Mouse (Mus musculus): ENCODE measurements around the gene Tnrc6c. TPM values are rescaled to one million over a fixed set of nuclear protein-coding genes. Genes with fewer than 3 reads are reported as not detected.

Gene Tnrc6c
- polyA plus RNA-seq, 1 experiment from 2014 or later = 8.1 TPM

DNA sequence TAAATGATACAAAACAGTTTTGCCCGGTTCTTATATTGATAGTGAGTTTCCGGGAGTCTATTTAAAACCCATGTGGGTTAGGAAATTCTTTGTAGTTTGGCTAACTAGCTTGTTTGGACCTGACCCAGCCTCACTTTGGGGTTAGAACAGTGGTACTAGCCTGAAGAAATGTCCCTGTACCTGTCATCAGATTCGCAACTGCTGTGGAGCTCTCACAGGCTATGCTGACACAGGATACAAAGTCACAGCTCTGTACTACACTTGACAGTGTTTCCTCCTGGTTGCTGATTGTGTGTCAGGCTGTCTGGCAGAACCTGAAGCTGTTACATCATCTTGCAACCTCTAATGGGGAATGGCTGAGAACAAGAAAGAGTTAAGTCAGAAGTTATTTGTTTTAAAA is 75.3 kb downstream of the Tnrc6c start:
- Histone ChIP-seq H3K36me3 (ENCODE audit: control insufficient read depth, insufficient read depth, low read length) (no peaks in the 10 kb centered on the region), H3K4me3 (ENCODE audit: low read depth, low read length) (no peak overlapping the region), H3K27ac (ENCODE audit: low read depth, low read length) (no peak overlapping the region), H3K9ac (ENCODE audit: low read depth, low read length) (no peak overlapping the region), H3K4me2 (no peak overlapping the region), H3K27me3 (ENCODE audit: control insufficient read depth, insufficient read depth, low read length) (no peaks in the 10 kb centered on the region), H3K4me1 (ENCODE audit: control insufficient read depth, insufficient read depth, low read length) (peaks cover 21% of the 10 kb centered on the region), H3K9me3 (replicated peaks; ENCODE audit: control insufficient read depth, low read length) (no peaks in the 10 kb centered on the region)
- no peak for ATAC-seq (replicated peaks; ENCODE audit: insufficient number of reproducible peaks, low FRiP score, low TSS enrichment)
- WGBS (ENCODE audit: insufficient replicate concordance) = 71% methylated on average over 3 of the region's 3 CpGs

DNA sequence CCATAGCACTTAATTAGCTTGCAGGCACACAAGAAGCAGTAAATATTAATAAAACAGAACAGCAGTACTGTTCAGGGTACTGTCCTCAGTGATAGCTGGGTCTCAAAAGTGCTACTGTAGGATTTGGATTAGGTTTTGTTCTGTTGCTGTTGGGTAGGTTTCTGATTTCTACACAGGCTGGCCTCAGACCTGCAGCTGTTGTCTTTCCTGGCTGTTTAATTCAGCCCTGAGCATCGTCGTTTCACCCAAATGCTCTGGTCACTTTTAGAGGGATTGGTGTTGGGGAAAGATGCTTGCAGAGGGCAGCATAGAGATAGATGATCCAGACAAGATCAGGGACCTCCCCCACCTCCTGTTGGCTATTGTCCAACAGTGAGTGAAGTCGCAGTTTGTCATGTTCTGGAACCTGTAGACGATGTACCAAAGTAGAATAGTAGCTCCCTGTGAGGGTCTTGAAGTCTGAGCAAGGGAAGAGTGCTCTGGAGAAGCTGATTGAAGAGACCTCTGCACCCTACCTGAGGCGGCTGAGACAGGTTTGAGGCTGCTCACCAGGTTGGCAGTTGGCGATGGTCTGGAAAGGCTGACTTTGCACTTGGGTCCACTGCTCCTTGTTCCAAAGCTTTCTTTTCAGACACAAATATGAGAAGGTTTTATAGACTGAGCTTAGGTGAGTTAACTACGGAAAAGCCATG is 75.9 kb downstream of the Tnrc6c start:
- H3K27me3 ChIP-seq (ENCODE audit: control insufficient read depth, insufficient read depth, low read length) = no peaks in the 10 kb centered on the region
- no peak overlapping the region for H3K27ac ChIP-seq (ENCODE audit: low read depth, low read length)
- no peak for ATAC-seq (replicated peaks; ENCODE audit: insufficient number of reproducible peaks, low FRiP score, low TSS enrichment)
- no peak overlapping the region for H3K9ac ChIP-seq (ENCODE audit: low read depth, low read length)
- no peaks in the 10 kb centered on the region for H3K9me3 ChIP-seq (replicated peaks; ENCODE audit: control insufficient read depth, low read length)
- H3K36me3 ChIP-seq (ENCODE audit: control insufficient read depth, insufficient read depth, low read length) = no peaks in the 10 kb centered on the region
- 76% methylated on average over 7 of the region's 7 CpGs for WGBS (ENCODE audit: insufficient replicate concordance)
- H3K4me2 ChIP-seq = no peak overlapping the region
- peaks cover 18% of the 10 kb centered on the region for H3K4me1 ChIP-seq (ENCODE audit: control insufficient read depth, insufficient read depth, low read length)
- H3K4me3 ChIP-seq (ENCODE audit: low read depth, low read length) = no peak overlapping the region

GRCm38 (mm10) chr11:117730490-117730838 is 76.4 kb downstream of the Tnrc6c start:
- Histone ChIP-seq H3K4me3 (ENCODE audit: low read depth, low read length) (no peak overlapping the region), H3K36me3 (ENCODE audit: control insufficient read depth, insufficient read depth, low read length) (no peaks in the 10 kb centered on the region), H3K27me3 (ENCODE audit: control insufficient read depth, insufficient read depth, low read length) (no peaks in the 10 kb centered on the region), H3K9me3 (replicated peaks; ENCODE audit: control insufficient read depth, low read length) (no peaks in the 10 kb centered on the region), H3K4me1 (ENCODE audit: control insufficient read depth, insufficient read depth, low read length) (peaks cover 18% of the 10 kb centered on the region), H3K9ac (ENCODE audit: low read depth, low read length) (no peak overlapping the region), H3K27ac (ENCODE audit: low read depth, low read length) (no peak overlapping the region), H3K4me2 (no peak overlapping the region)
- no peak for ATAC-seq (replicated peaks; ENCODE audit: insufficient number of reproducible peaks, low FRiP score, low TSS enrichment)
- 54% methylated on average over 4 of the region's 4 CpGs for WGBS (ENCODE audit: insufficient replicate concordance)

GRCm38 (mm10) chr11:117731470-117731869 is 77.4 kb downstream of the Tnrc6c start:
- H3K27me3 ChIP-seq (ENCODE audit: control insufficient read depth, insufficient read depth, low read length) = no peaks in the 10 kb centered on the region
- no peaks in the 10 kb centered on the region for H3K9me3 ChIP-seq (replicated peaks; ENCODE audit: control insufficient read depth, low read length)
- H3K9ac ChIP-seq (ENCODE audit: low read depth, low read length) = no peak overlapping the region
- H3K4me1 ChIP-seq (ENCODE audit: control insufficient read depth, insufficient read depth, low read length) = peaks cover 18% of the 10 kb centered on the region
- H3K4me3 ChIP-seq (ENCODE audit: low read depth, low read length) = no peak overlapping the region
- H3K4me2 ChIP-seq = no peak overlapping the region
- WGBS (ENCODE audit: insufficient replicate concordance) = 83% methylated on average over 7 of the region's 7 CpGs
- H3K36me3 ChIP-seq (ENCODE audit: control insufficient read depth, insufficient read depth, low read length) = 0 out of 2 replicates have a peak, but pooled peaks cover 2% of the 10 kb centered on the region
- ATAC-seq (replicated peaks; ENCODE audit: insufficient number of reproducible peaks, low FRiP score, low TSS enrichment) = no peak
- no peak overlapping the region for H3K27ac ChIP-seq (ENCODE audit: low read depth, low read length)

DNA sequence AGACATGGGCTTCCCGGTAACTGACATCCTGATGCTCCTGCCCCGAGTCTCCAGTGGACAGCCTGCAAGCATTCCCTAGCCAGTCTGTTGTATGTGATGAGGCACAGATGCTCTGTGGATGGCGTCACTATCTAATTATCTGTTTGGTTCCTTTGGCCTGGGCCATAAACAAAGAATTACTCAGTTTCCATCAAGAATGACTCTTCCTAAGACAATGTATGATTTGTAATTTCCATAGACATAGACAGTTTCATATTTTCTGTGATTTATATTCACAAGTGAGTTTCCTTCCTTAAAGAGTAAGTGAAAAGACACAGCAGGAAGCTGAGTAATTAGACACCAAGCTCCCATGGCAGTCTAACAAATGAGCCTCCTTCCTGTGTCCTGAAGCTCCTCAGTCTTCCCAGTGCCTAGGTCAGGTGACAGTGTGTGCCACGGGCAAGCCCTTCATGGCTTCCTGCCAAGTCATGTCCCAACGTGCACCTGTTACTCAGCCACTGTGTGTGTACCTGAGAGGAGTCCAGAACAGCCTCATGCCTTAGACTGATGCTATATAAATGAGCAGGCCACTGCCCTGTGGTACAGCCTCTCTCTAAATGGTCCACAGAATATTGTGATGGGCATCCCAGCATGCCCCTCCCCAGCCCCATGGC is 82.1 kb downstream of the Tnrc6c start:
- no peaks in the 10 kb centered on the region for H3K27me3 ChIP-seq (ENCODE audit: control insufficient read depth, insufficient read depth, low read length)
- 70% methylated on average over 5 of the region's 5 CpGs for WGBS (ENCODE audit: insufficient replicate concordance)
- H3K9ac ChIP-seq (ENCODE audit: low read depth, low read length) = no peak overlapping the region
- H3K4me3 ChIP-seq (ENCODE audit: low read depth, low read length) = no peak overlapping the region
- H3K4me1 ChIP-seq (ENCODE audit: control insufficient read depth, insufficient read depth, low read length) = peaks cover 2% of the 10 kb centered on the region; the same call in 1 of the 2 replicates
- H3K27ac ChIP-seq (ENCODE audit: low read depth, low read length) = no peak overlapping the region
- H3K36me3 ChIP-seq (ENCODE audit: control insufficient read depth, insufficient read depth, low read length) = peaks cover 17% of the 10 kb centered on the region
- H3K9me3 ChIP-seq (replicated peaks; ENCODE audit: control insufficient read depth, low read length) = no peaks in the 10 kb centered on the region
- no peak overlapping the region for H3K4me2 ChIP-seq
- no peak for ATAC-seq (replicated peaks; ENCODE audit: insufficient number of reproducible peaks, low FRiP score, low TSS enrichment)

- Histone ChIP-seq H3K4me2 (no peak overlapping the region), H3K9me3 (replicated peaks; ENCODE audit: control insufficient read depth, low read length) (no peaks in the 10 kb centered on the region), H3K4me1 (ENCODE audit: control insufficient read depth, insufficient read depth, low read length) (no peaks in the 10 kb centered on the region), H3K36me3 (ENCODE audit: control insufficient read depth, insufficient read depth, low read length) (peaks cover 28% of the 10 kb centered on the region), H3K27me3 (ENCODE audit: control insufficient read depth, insufficient read depth, low read length) (no peaks in the 10 kb centered on the region), H3K9ac (ENCODE audit: low read depth, low read length) (no peak overlapping the region), H3K27ac (ENCODE audit: low read depth, low read length) (no peak overlapping the region), H3K4me3 (ENCODE audit: low read depth, low read length) (no peak overlapping the region)
- WGBS (ENCODE audit: insufficient replicate concordance) = 81% methylated on average over 5 of the region's 5 CpGs
- no peak for ATAC-seq (replicated peaks; ENCODE audit: insufficient number of reproducible peaks, low FRiP score, low TSS enrichment)
Observed at GRCm38 (mm10) chr11:117738123-117738522, 84.0 kb downstream of the Tnrc6c start.

- 89% methylated on average over 6 of the region's 6 CpGs for WGBS (ENCODE audit: insufficient replicate concordance)
- Histone ChIP-seq H3K4me1 (ENCODE audit: control insufficient read depth, insufficient read depth, low read length) (no peaks in the 10 kb centered on the region), H3K4me2 (no peak overlapping the region), H3K27me3 (ENCODE audit: control insufficient read depth, insufficient read depth, low read length) (no peaks in the 10 kb centered on the region), H3K27ac (ENCODE audit: low read depth, low read length) (no peak overlapping the region), H3K9ac (ENCODE audit: low read depth, low read length) (no peak overlapping the region), H3K4me3 (ENCODE audit: low read depth, low read length) (no peak overlapping the region), H3K36me3 (ENCODE audit: control insufficient read depth, insufficient read depth, low read length) (peaks cover 30% of the 10 kb centered on the region), H3K9me3 (replicated peaks; ENCODE audit: control insufficient read depth, low read length) (no peaks in the 10 kb centered on the region)
- no peak for ATAC-seq (replicated peaks; ENCODE audit: insufficient number of reproducible peaks, low FRiP score, low TSS enrichment)
Observed at GRCm38 (mm10) chr11:117741128-117741527, 87.0 kb downstream of the Tnrc6c start.

GRCm38 (mm10) chr11:117742243-117742642 is 88.2 kb downstream of the Tnrc6c start:
- Histone ChIP-seq H3K4me1 (ENCODE audit: control insufficient read depth, insufficient read depth, low read length) (no peaks in the 10 kb centered on the region), H3K9ac (ENCODE audit: low read depth, low read length) (no peak overlapping the region), H3K36me3 (ENCODE audit: control insufficient read depth, insufficient read depth, low read length) (peaks cover 37% of the 10 kb centered on the region), H3K4me2 (no peak overlapping the region), H3K27ac (ENCODE audit: low read depth, low read length) (no peak overlapping the region), H3K4me3 (ENCODE audit: low read depth, low read length) (no peak overlapping the region), H3K27me3 (ENCODE audit: control insufficient read depth, insufficient read depth, low read length) (no peaks in the 10 kb centered on the region), H3K9me3 (replicated peaks; ENCODE audit: control insufficient read depth, low read length) (no peaks in the 10 kb centered on the region)
- 81% methylated on average over 8 of the region's 8 CpGs for WGBS (ENCODE audit: insufficient replicate concordance)
- ATAC-seq (replicated peaks; ENCODE audit: insufficient number of reproducible peaks, low FRiP score, low TSS enrichment) = no peak

- Histone ChIP-seq H3K27ac (ENCODE audit: low read depth, low read length) (no peak overlapping the region), H3K36me3 (ENCODE audit: control insufficient read depth, insufficient read depth, low read length) (peaks cover 40% of the 10 kb centered on the region), H3K27me3 (ENCODE audit: control insufficient read depth, insufficient read depth, low read length) (no peaks in the 10 kb centered on the region), H3K9ac (ENCODE audit: low read depth, low read length) (no peak overlapping the region), H3K4me3 (ENCODE audit: low read depth, low read length) (no peak overlapping the region), H3K4me2 (no peak overlapping the region), H3K9me3 (replicated peaks; ENCODE audit: control insufficient read depth, low read length) (no peaks in the 10 kb centered on the region), H3K4me1 (ENCODE audit: control insufficient read depth, insufficient read depth, low read length) (no peaks in the 10 kb centered on the region)
- ATAC-seq (replicated peaks; ENCODE audit: insufficient number of reproducible peaks, low FRiP score, low TSS enrichment) = no peak
- WGBS (ENCODE audit: insufficient replicate concordance) = 74% methylated on average over 8 of the region's 8 CpGs
Observed at GRCm38 (mm10) chr11:117742715-117743114, 88.6 kb downstream of the Tnrc6c start.

Measured in heart, embryonic 11.5 days (tissue).